ENCODE assay signal across 15 mouse cellular contexts in the genomic region with DNA sequence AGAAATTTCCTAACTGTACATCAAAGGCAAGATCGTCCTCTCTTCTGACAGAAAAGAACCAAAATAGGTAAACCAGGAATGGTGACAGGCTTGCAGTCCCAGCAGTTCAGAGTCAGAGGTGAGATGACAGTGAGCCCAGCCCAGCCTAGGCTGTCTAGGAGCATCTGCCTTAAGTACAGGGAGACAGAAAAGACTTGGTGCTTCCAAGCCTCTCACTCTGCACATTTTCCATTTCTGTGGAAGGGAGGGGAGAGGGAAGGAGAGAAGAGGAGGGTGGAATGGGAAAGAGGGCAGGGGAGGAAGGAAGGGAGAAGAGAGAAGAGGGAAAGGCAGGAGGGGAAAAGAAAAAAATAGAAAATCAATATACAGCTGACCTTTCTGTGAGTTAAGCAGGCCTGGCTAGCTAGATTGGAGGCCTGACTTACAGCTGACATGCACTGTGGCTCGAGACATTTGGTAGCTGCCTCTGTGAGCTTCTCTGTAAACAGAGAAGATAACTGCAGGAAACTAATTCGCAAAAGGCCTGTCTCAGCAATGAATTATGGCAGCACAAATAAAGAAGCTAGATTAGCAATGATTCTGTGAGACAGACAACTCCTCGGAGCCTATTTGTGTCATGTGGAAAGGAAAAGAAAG. TPM values are rescaled to one million over a fixed set of nuclear protein-coding genes. Genes with fewer than 3 reads are reported as not detected.
A peak's percentile ranks its signal among the peaks of the same experiment; 100 is the strongest.
DNase-seq lines count a peak whose midpoint lies in the region; ATAC-seq lines count a peak whose summit lies in the region.
"Had no signal": no experiment of that assay in that cellular context is flagged by ENCODE, and none has a peak within 500 bp of the region (broad histone marks: within the 10 kb centered on the region; RNA-seq: fewer than 3 reads in every experiment).

No protein-coding gene starts in this region.

- H3K4me2 ChIP-seq in kidney, embryonic 14.5 days (replicated peaks; ENCODE audit: low read depth, low read length): no peak overlapping the region
- no peak overlapping the region for H3K4me2 ChIP-seq in lung, embryonic 16.5 days (ENCODE audit: low read depth, low read length)

- H3K4me3 ChIP-seq in kidney, embryonic 14.5 days (ENCODE audit: low read length): no peak overlapping the region
- H3K4me3 ChIP-seq in lung, embryonic 16.5 days (ENCODE audit: low read length): no peak overlapping the region
- H3K4me3 ChIP-seq: gastrocnemius, adult 2 months had no signal

- peaks cover 11% of the 10 kb centered on the region for H3K4me1 ChIP-seq in kidney, embryonic 14.5 days (ENCODE audit: control insufficient read depth, insufficient read depth, low read length)
- H3K4me1 ChIP-seq in lung, embryonic 16.5 days (replicated peaks; ENCODE audit: control insufficient read depth, insufficient read depth, low read length): no peaks in the 10 kb centered on the region

- WGBS in kidney, embryonic 14.5 days: 31% methylated on average over 4 of the region's 4 CpGs
- WGBS in lung, embryonic 16.5 days: 38% methylated on average over 4 of the region's 4 CpGs

- H3K36me3 ChIP-seq in kidney, embryonic 14.5 days (ENCODE audit: control insufficient read depth, insufficient read depth, low read length): no peaks in the 10 kb centered on the region
- H3K36me3 ChIP-seq in lung, embryonic 16.5 days (ENCODE audit: control insufficient read depth, insufficient read depth, low read length): no peaks in the 10 kb centered on the region

- no peaks in the 10 kb centered on the region for H3K27me3 ChIP-seq in kidney, embryonic 14.5 days (ENCODE audit: control insufficient read depth, insufficient read depth, low read length)
- H3K27me3 ChIP-seq in lung, embryonic 16.5 days (ENCODE audit: control insufficient read depth, insufficient read depth, low read depth, low read length): no peaks in the 10 kb centered on the region

- intact Hi-C loops in heart, postnatal 10 days (cut with DNase I): no loop called here

- DNase-seq in adrenal gland, adult (ENCODE audit: inconsistent age in 2 of 2, low spot score in 1 of 2): peak; percentile 9 to 52
- no peak for DNase-seq in adrenal gland, postnatal 36 days
- DNase-seq in kidney, adult 9 months: no peak
- DNase-seq in lung, postnatal 36 days: no peak
- no peak for DNase-seq in urinary bladder, postnatal 14 days (ENCODE audit: low spot score)
- no peak for DNase-seq in heart, postnatal 10 days
- DNase-seq: adrenal gland, postnatal 14 days; gastrocnemius, adult 2 months; heart, postnatal 4 days; lung, postnatal 10 days had no signal

- H3K9me3 ChIP-seq in kidney, embryonic 14.5 days (ENCODE audit: control insufficient read depth, low read length): no peaks in the 10 kb centered on the region
- no peaks in the 10 kb centered on the region for H3K9me3 ChIP-seq in lung, embryonic 16.5 days (ENCODE audit: control insufficient read depth, low read length)

- H3K9ac ChIP-seq in kidney, embryonic 14.5 days (ENCODE audit: low read depth, low read length): no peak overlapping the region
- H3K9ac ChIP-seq in lung, embryonic 16.5 days (ENCODE audit: low read length): no peak overlapping the region

- no peak for ATAC-seq in kidney, embryonic 14.5 days (ENCODE audit: low FRiP score, low TSS enrichment)
- peak; percentile 51; the same call in 1 of the 2 replicates for ATAC-seq in lung, embryonic 16.5 days (ENCODE audit: low read depth)

- H3K27ac ChIP-seq in kidney, embryonic 14.5 days (ENCODE audit: low read depth, low read length): 0 out of 2 replicates have a peak overlapping the region, but pooled peaks have one; percentile 9
- no peak overlapping the region for H3K27ac ChIP-seq in lung, embryonic 16.5 days (ENCODE audit: low read length)
- H3K27ac ChIP-seq: gastrocnemius, adult 2 months; stomach, postnatal 0 days had no signal

RNA-seq across cellular contexts. Expression of a gene that starts 20.3 kb away (rescaled TPM):
- total RNA-seq in adrenal gland, postnatal 36 days (2021): 10 to 100 TPM; 10.2 to 11.5 TPM
- polyA plus RNA-seq in kidney, embryonic 14.5 days (2014; fragmentation: Nextera tagmentation; extraction: Ambion mirVana): 8.9 and 9.4 TPM in 2 replicates
- polyA plus RNA-seq in lung, embryonic 16.5 days (2015; fragmentation: Nextera tagmentation; extraction: Ambion mirVana): 3.0 and 3.1 TPM in 2 replicates
- total RNA-seq in heart, postnatal 10 days (2021): under 1 TPM; 0.24 to 0.35 TPM
- total RNA-seq: common myeloid progenitor, adult 5-6 weeks; liver, adult 2 months had no signal
- polyA plus RNA-seq: liver, adult 2 months had no signal

Comparison
In these comparisons a context has a peak if more than half of its experiments do, and no peak if none do; other contexts are left out.
1. DNase-seq: peak in adrenal gland, adult (2 of 2); none in adrenal gland, postnatal 36 days (0 of 2), kidney, adult 9 months (single experiment), lung, postnatal 36 days (single experiment), urinary bladder, postnatal 14 days (single experiment) and heart, postnatal 10 days (0 of 2).
2. RNA of a gene that starts 20.3 kb away (total RNA-seq): 10.2 to 11.5 TPM in adrenal gland, postnatal 36 days; 0.24 to 0.35 TPM in heart, postnatal 10 days; every median in the first group is over 4 times any median in the second.